Mouse (Mus musculus): ENCODE data around the gene Dnajc16.

DNA sequence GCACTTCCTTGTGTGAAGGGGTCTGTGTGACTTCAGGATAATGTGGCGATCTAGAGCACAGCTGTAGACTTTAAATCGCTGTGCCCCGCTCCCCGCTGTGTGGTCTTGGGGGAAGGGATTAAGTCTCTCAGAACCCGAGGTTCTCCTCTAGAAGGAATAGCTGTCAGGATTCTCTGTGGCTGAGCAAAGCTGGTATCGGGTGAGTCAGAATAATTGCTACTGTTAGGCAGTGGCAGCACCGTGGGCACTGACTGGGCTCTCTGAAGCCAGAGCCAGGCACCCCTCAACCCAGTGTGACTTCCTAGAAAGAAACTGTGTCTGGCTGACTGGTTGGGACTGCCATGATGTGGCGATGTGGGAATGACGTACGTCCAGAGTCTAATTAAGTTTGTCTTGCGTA lies 39.6 kb upstream of the Dnajc16 start:
- TF ChIP-seq CTCF (IDR thresholded peaks at IDR 0.05) (no peak), EP300 (IDR thresholded peaks at IDR 0.05; ENCODE audit: insufficient read depth, low read depth, low read length) (no peak)

Measured in heart, adult 2 months (tissue).